Mouse (Mus musculus): ENCODE measurements around the gene Rsf1. TPM values are rescaled to one million over a fixed set of nuclear protein-coding genes. Genes with fewer than 3 reads are reported as not detected.

The Rsf1 gene
- total and polyA plus RNA-seq, 2 experiments from 2014 or later, result 22.1 to 27.8 TPM

GRCm38 (mm10) chr7:97679239-97679638, 99.5 kb downstream of the Rsf1 start:
- WGBS, result 21% methylated on average over 1 of the region's 1 CpGs
- ATAC-seq, result no peak

GRCm38 (mm10) chr7:97687831-97688230, 108.1 kb downstream of the Rsf1 start:
- no peaks in the 10 kb centered on the region for H3K27me3 ChIP-seq (ENCODE audit: insufficient read depth, low read length)
- WGBS, result 87% methylated on average over 2 of the region's 2 CpGs
- no peak overlapping the region for H3K4me3 ChIP-seq (ENCODE audit: low read depth, low read length)
- no peak overlapping the region for H3K27ac ChIP-seq (ENCODE audit: low read depth, low read length)
- no peaks in the 10 kb centered on the region for H3K4me1 ChIP-seq (ENCODE audit: insufficient read depth)
- DNase-seq (no peak), ATAC-seq (no peak)
- no peaks in the 10 kb centered on the region for H3K9me3 ChIP-seq (ENCODE audit: low read length)
- no peak overlapping the region for H3K4me2 ChIP-seq (ENCODE audit: low read depth)
- peaks cover 32% of the 10 kb centered on the region for H3K36me3 ChIP-seq (ENCODE audit: insufficient read depth)
- H3K9ac ChIP-seq, result no peak overlapping the region
- no peak for TF ChIP-seq CTCF (IDR thresholded peaks at IDR 0.05; ENCODE audit: low read depth)

More at GRCm38 (mm10) chr7:97679239-97679638, 99.5 kb downstream of the Rsf1 start:
- Histone ChIP-seq H3K9ac (no peak overlapping the region), H3K9me3 (ENCODE audit: low read length) (no peaks in the 10 kb centered on the region), H3K27ac (ENCODE audit: low read depth, low read length) (no peak overlapping the region), H3K4me3 (ENCODE audit: low read depth, low read length) (no peak overlapping the region), H3K4me1 (ENCODE audit: insufficient read depth) (no peaks in the 10 kb centered on the region), H3K27me3 (ENCODE audit: insufficient read depth, low read length) (no peaks in the 10 kb centered on the region), H3K36me3 (ENCODE audit: insufficient read depth) (peaks cover 30% of the 10 kb centered on the region), H3K4me2 (ENCODE audit: low read depth) (no peak overlapping the region)
- peak; percentile 51 for DNase-seq
- peak; percentile 49 for TF ChIP-seq CTCF (IDR thresholded peaks at IDR 0.05; ENCODE audit: low read depth)

- H3K36me3 ChIP-seq (ENCODE audit: insufficient read depth), result no peaks in the 10 kb centered on the region
- no peaks in the 10 kb centered on the region for H3K9me3 ChIP-seq (ENCODE audit: low read length)
- H3K4me2 ChIP-seq (ENCODE audit: low read depth), result peak overlapping the region; percentile 70; the same call in 1 of the 2 replicates
- no peak for DNase-seq
- H3K9ac ChIP-seq, result 0 out of 2 replicates have a peak overlapping the region, but pooled peaks have one; percentile 94
- peaks cover 8% of the 10 kb centered on the region for H3K4me1 ChIP-seq (ENCODE audit: insufficient read depth)
- H3K4me3 ChIP-seq (ENCODE audit: low read depth, low read length), result no peak overlapping the region
- no peaks in the 10 kb centered on the region for H3K27me3 ChIP-seq (ENCODE audit: insufficient read depth, low read length)
- no peak for ATAC-seq
- TF ChIP-seq CTCF (IDR thresholded peaks at IDR 0.05; ENCODE audit: low read depth), result no peak
- H3K27ac ChIP-seq (ENCODE audit: low read depth, low read length), result peak overlapping the region; percentile 89; the same call in 1 of the 2 replicates
- 98% methylated on average over 1 of the region's 1 CpGs for WGBS
Observed at GRCm38 (mm10) chr7:97695441-97695840, 115.8 kb downstream of the Rsf1 start.

- ATAC-seq (peak; percentile 74), DNase-seq (no peak)
- H3K36me3 ChIP-seq (ENCODE audit: insufficient read depth), result no peaks in the 10 kb centered on the region
- H3K9me3 ChIP-seq (ENCODE audit: low read length), result no peaks in the 10 kb centered on the region
- peak overlapping the region; percentile 70 for H3K4me2 ChIP-seq (ENCODE audit: low read depth)
- H3K4me3 ChIP-seq (ENCODE audit: low read depth, low read length), result peak overlapping the region; percentile 99
- H3K27ac ChIP-seq (ENCODE audit: low read depth, low read length), result peak overlapping the region; percentile 89
- TF ChIP-seq CTCF (IDR thresholded peaks at IDR 0.05; ENCODE audit: low read depth), result no peak
- no peaks in the 10 kb centered on the region for H3K27me3 ChIP-seq (ENCODE audit: insufficient read depth, low read length)
- peak overlapping the region; percentile 94 for H3K9ac ChIP-seq
- H3K4me1 ChIP-seq (ENCODE audit: insufficient read depth), result peaks cover 8% of the 10 kb centered on the region
- 38% methylated on average over 19 of the region's 19 CpGs for WGBS
Observed at GRCm38 (mm10) chr7:97696133-97696505, 116.4 kb downstream of the Rsf1 start.

GRCm38 (mm10) chr7:97696506-97697254, 117.0 kb downstream of the Rsf1 start, which contains the start of gene Clns1a:
TSS of gene Clns1a (plus strand) at chr7:97696634.
- H3K27me3 ChIP-seq (ENCODE audit: insufficient read depth, low read length), result no peaks in the 10 kb centered on the region
- no peak for TF ChIP-seq CTCF (IDR thresholded peaks at IDR 0.05; ENCODE audit: low read depth)
- DNase-seq (peak; percentile 95), ATAC-seq (peak; percentile 99)
- no peaks in the 10 kb centered on the region for H3K9me3 ChIP-seq (ENCODE audit: low read length)
- peak within 1 kb of the TSS; percentile 94 for H3K9ac ChIP-seq
- WGBS, result under 1% methylated on average over 63 of the region's 63 CpGs
- peak within 1 kb of the TSS; percentile 99 for H3K4me3 ChIP-seq (ENCODE audit: low read depth, low read length)
- peaks cover 8% of the 10 kb centered on the region for H3K4me1 ChIP-seq (ENCODE audit: insufficient read depth)
- no peaks in the 10 kb centered on the region for H3K36me3 ChIP-seq (ENCODE audit: insufficient read depth)
- H3K27ac ChIP-seq (ENCODE audit: low read depth, low read length), result peak within 1 kb of the TSS; percentile 89
- peak within 1 kb of the TSS; percentile 70 for H3K4me2 ChIP-seq (ENCODE audit: low read depth)

- Histone ChIP-seq H3K27me3 (ENCODE audit: insufficient read depth, low read length) (no peaks in the 10 kb centered on the region), H3K4me1 (ENCODE audit: insufficient read depth) (peaks cover 8% of the 10 kb centered on the region), H3K36me3 (ENCODE audit: insufficient read depth) (no peaks in the 10 kb centered on the region), H3K4me3 (ENCODE audit: low read depth, low read length) (no peak overlapping the region), H3K4me2 (ENCODE audit: low read depth) (no peak overlapping the region), H3K9me3 (ENCODE audit: low read length) (no peaks in the 10 kb centered on the region), H3K9ac (no peak overlapping the region), H3K27ac (ENCODE audit: low read depth, low read length) (no peak overlapping the region)
- TF ChIP-seq CTCF (IDR thresholded peaks at IDR 0.05; ENCODE audit: low read depth), result no peak
- no peak for ATAC-seq
- no peak for DNase-seq
- 89% methylated on average over 4 of the region's 4 CpGs for WGBS
Observed at GRCm38 (mm10) chr7:97700173-97700572, 120.5 kb downstream of the Rsf1 start.

GRCm38 (mm10) chr7:97701106-97701505, 121.4 kb downstream of the Rsf1 start:
- TF ChIP-seq CTCF (IDR thresholded peaks at IDR 0.05; ENCODE audit: low read depth), result no peak
- H3K4me1 ChIP-seq (ENCODE audit: insufficient read depth), result peaks cover 4% of the 10 kb centered on the region
- H3K4me2 ChIP-seq (ENCODE audit: low read depth), result no peak overlapping the region
- no peaks in the 10 kb centered on the region for H3K36me3 ChIP-seq (ENCODE audit: insufficient read depth)
- ATAC-seq, result no peak
- no peak for DNase-seq
- no peaks in the 10 kb centered on the region for H3K9me3 ChIP-seq (ENCODE audit: low read length)
- 80% methylated on average over 6 of the region's 6 CpGs for WGBS
- no peak overlapping the region for H3K27ac ChIP-seq (ENCODE audit: low read depth, low read length)
- H3K9ac ChIP-seq, result no peak overlapping the region
- no peak overlapping the region for H3K4me3 ChIP-seq (ENCODE audit: low read depth, low read length)
- no peaks in the 10 kb centered on the region for H3K27me3 ChIP-seq (ENCODE audit: insufficient read depth, low read length)

Measured in forebrain, postnatal 0 days (tissue).